Mouse (Mus musculus): Measurements from ENCODE around the gene Gm10718.
"Not testable (repeated sequence)": the region's sequence is repeated elsewhere in the genome, so short reads cannot be mapped to it uniquely, and the experiment has no call there.

GRCm38 (mm10) chr9:3019835-3020727 lies 3.3 kb upstream of the Gm10718 start:
- not testable (repeated sequence) for TF ChIP-seq ZC3H11A (IDR thresholded peaks at IDR 0.05; ENCODE audit: borderline replicate concordance, low read depth, low read length); CHD2 (IDR thresholded peaks at IDR 0.05; ENCODE audit: low read depth, low read length)
